Mouse (Mus musculus) gastrocnemius, adult 18-20 months (tissue): Measurements from ENCODE around the gene C2cd5. TPM values are rescaled to one million over a fixed set of nuclear protein-coding genes. Genes with fewer than 3 reads are reported as not detected.
"Not testable (repeated sequence)": the region's sequence is repeated elsewhere in the genome, so short reads cannot be mapped to it uniquely, and the experiment has no call there.

ENCODE experiments used
- DNase-seq: peaks from one replicate; pipeline ENCODE4 v3.0.0; 2021; ENCODE audit warnings: low spot score
- total RNA-seq, 2 experiments: library from RNA; stranded (reverse); gene quantifications; 2 replicates each; pipeline ENCODE4 v1.2.3; 2021

Gene C2cd5
- total RNA-seq, 2 experiments from 2014 or later = 6.1 to 6.8 TPM

GRCm38 (mm10) chr6:143021756-143022155, 78.2 kb downstream of the C2cd5 start:
- DNase-seq = no peak

- DNase-seq = peak; percentile 4
Measured at GRCm38 (mm10) chr6:143020647-143021046, 79.3 kb downstream of the C2cd5 start.

GRCm38 (mm10) chr6:143020146-143020545, 79.8 kb downstream of the C2cd5 start:
- DNase-seq = no peak

GRCm38 (mm10) chr6:143012513-143013215, 87.3 kb downstream of the C2cd5 start:
- DNase-seq = no peak

- DNase-seq = no peak
Measured at GRCm38 (mm10) chr6:143008865-143009264, 91.1 kb downstream of the C2cd5 start.

- DNase-seq = not testable (repeated sequence)
Measured at GRCm38 (mm10) chr6:143005209-143005608, 94.7 kb downstream of the C2cd5 start.

- DNase-seq = no peak
Measured at GRCm38 (mm10) chr6:143004801-143005200, 95.1 kb downstream of the C2cd5 start.

- DNase-seq = peak; percentile 35
Measured at GRCm38 (mm10) chr6:142998221-142998999, 101.5 kb downstream of the C2cd5 start.

GRCm38 (mm10) chr6:142996887-142997286, 103.1 kb downstream of the C2cd5 start:
- no peak for DNase-seq

- peak; percentile 59 for DNase-seq
Measured at GRCm38 (mm10) chr6:142995567-142995966, 104.4 kb downstream of the C2cd5 start.

- no peak for DNase-seq
Measured at GRCm38 (mm10) chr6:142994821-142995220, 105.1 kb downstream of the C2cd5 start.

GRCm38 (mm10) chr6:142993705-142994698, 105.9 kb downstream of the C2cd5 start:
- DNase-seq = no peak

GRCm38 (mm10) chr6:142992971-142993370, 107.0 kb downstream of the C2cd5 start:
- DNase-seq = no peak

- DNase-seq = no peak
Measured at GRCm38 (mm10) chr6:142992099-142992498, 107.8 kb downstream of the C2cd5 start.

- no peak for DNase-seq
Measured at GRCm38 (mm10) chr6:142991391-142992059, 108.4 kb downstream of the C2cd5 start.

GRCm38 (mm10) chr6:142990516-142990915, 109.4 kb downstream of the C2cd5 start:
- DNase-seq = no peak

GRCm38 (mm10) chr6:142989495-142989894, 110.4 kb downstream of the C2cd5 start:
- DNase-seq = no peak

GRCm38 (mm10) chr6:142988753-142989152, 111.2 kb downstream of the C2cd5 start:
- peak; percentile 55 for DNase-seq

GRCm38 (mm10) chr6:142988231-142988630, 111.7 kb downstream of the C2cd5 start:
- no peak for DNase-seq

GRCm38 (mm10) chr6:142987616-142988015, 112.3 kb downstream of the C2cd5 start:
- no peak for DNase-seq

GRCm38 (mm10) chr6:142986706-142987105, 113.2 kb downstream of the C2cd5 start:
- DNase-seq = not testable (repeated sequence)
